Mouse (Mus musculus): ENCODE data around the gene Tmprss9. TPM values are rescaled to one million over a fixed set of nuclear protein-coding genes. Genes with fewer than 3 reads are reported as not detected.

Gene Tmprss9
- polyA plus RNA-seq, 1 experiment, result 0.12 TPM

DNA sequence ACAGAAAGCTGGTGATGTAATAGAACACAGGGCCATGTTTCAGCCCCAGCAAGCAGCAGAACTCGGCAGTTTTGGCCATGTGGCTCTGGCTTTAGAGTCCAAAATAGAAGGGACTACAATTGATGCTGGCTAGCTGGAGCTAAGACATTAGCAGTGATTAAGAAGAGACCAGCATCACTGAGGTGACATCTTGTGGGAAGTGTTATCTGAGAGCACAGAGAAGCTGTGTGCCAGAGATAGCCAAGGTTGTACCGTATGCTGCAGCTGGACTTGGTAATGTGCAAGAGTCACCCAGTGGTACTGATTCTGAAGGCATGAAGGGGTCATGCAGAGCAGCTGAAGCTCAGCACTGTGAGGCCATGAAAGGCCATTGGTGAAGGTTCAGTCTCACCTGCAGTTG lies 43.6 kb downstream of the Tmprss9 start:
- no peak for DNase-seq (ENCODE audit: low read depth)

- no peak for DNase-seq (ENCODE audit: low read depth)
Measured at GRCm38 (mm10) chr10:80915736-80916135, 44.1 kb downstream of the Tmprss9 start.

DNA sequence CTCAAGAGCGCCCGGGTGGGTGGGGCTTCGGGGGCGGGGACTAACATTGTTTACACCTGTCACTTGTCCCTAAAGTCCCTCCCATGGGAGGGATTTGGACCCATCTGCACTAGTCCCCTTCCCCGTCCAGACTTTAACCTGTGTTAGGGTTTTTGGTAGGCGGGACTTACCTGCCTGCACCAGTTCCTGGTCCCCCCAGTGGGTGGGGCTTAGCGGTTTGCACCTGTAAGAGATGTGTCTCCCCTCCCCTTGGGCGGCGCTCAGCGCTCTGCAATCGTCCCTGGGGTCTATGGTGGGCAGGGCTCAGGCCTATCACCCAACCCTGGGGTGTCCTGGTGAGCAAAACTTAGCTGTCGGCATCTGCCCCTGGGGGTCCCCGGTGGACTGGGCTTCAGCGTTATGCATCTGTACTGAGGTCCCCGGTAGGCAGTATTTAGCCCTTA lies 45.7 kb downstream of the Tmprss9 start:
- no peak for DNase-seq (ENCODE audit: low read depth)

- DNase-seq (ENCODE audit: low read depth), result no peak
Measured at GRCm38 (mm10) chr10:80917779-80918434, 46.3 kb downstream of the Tmprss9 start, which contains the start of gene Lmnb2. Gene Lmnb2, minus strand, starts transcription at chr10:80918245.

DNA sequence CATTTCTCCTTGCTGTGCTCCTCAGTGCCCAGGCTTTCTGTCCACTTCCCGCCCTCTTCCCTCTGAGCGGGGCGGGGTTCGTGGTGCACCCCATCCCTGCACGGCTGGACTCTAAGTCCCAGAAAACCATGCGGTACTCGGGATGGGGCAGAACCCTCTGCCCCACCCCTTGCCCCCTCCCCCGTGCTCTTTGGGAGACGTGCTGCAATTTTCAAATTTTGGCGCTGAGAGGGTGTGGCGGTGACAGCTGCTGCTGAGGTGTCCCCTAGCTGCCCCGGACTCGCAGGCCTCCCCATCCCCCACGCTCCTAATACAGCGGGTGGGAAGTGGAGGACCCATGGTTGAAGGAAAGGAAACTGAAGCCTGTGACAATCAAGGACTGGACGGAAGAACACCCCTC lies 50.3 kb downstream of the Tmprss9 start:
- no peak for DNase-seq (ENCODE audit: low read depth)

GRCm38 (mm10) chr10:80925472-80925871 lies 53.8 kb downstream of the Tmprss9 start:
- no peak for DNase-seq (ENCODE audit: low read depth)

- no peak for DNase-seq (ENCODE audit: low read depth)
Measured at GRCm38 (mm10) chr10:80928586-80929298, 57.1 kb downstream of the Tmprss9 start.

- DNase-seq (ENCODE audit: low read depth), result no peak
Measured at GRCm38 (mm10) chr10:80929299-80930226, 57.9 kb downstream of the Tmprss9 start, which contains the start of gene Gadd45b. Gene Gadd45b, plus strand, starts transcription at chr10:80930073.

DNA sequence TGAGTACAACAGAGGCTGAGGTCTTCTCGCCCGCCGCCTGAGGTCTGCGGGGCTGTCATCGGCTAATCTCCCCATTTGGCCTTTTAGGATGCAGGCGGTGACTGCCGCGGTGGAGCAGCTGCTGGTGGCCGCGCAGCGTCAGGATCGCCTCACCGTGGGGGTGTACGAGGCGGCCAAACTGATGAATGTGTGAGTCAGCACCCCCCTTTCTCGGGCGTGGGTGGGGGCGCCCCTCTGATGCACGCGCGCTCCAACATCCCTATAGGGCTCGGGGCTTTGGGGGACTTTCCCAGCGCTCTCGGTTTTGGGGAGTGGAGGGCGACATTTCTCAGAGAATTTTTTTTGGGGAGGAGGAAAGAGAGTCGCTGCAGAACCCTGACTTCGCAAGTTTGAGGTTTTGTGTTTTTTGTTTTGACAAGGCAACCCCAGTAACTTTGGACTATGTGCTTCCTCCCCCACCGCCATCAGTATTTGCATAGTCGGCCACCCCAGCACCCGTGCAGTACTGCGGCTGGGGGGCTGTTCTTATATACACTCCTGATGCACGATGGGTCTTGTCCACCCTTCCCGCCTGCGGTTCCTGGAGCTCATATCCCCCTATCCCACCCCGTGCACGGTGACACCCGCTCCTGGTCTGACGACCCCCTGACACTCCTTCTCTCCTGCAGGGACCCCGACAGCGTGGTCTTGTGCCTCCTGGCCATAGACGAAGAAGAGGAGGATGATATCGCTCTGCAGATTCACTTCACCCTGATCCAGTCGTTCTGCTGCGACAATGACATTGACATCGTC lies 58.9 kb downstream of the Tmprss9 start:
- no peak for DNase-seq (ENCODE audit: low read depth)

GRCm38 (mm10) chr10:80931153-80931671 lies 59.6 kb downstream of the Tmprss9 start:
- no peak for DNase-seq (ENCODE audit: low read depth)

DNA sequence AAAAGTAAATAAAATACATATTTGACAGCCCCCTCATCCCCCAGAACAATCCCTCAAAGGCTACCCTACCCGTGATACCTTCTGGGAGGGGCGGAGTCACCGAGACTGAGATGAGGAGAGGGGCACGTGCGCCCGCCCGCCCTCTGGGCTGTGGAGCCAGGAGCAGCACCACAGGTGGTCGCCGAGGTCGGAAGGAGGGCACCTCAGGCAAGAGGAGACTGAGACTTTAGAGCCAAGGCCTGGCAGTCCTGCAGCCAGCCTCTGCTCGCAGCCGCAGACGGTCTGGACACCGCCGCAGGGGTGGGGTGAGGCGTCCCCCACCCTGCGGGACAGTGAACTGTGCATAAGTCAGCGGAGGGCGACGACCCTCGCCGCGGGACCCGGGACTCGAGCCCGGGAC lies 60.0 kb downstream of the Tmprss9 start:
- no peak for DNase-seq (ENCODE audit: low read depth)

DNA sequence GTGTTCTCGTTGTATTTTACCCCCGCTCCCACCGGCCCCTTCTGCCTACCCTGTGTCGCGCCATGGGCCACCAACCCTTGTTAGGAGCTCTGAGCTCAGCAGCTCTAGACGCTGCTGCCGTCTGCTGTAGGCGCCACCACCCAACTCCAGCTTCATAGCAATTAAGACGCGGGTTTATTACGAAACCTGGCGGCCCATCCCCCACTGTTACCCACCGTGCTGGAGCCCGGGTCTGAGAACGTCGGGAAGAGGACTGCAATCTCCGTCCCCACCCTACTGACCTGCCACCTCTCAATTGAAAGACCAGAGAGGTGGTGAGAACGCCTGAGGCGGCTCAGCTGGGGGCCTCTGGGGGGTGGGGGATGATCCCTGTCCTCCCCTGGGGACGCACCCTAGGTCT lies 60.6 kb downstream of the Tmprss9 start:
- no peak for DNase-seq (ENCODE audit: low read depth)

DNA sequence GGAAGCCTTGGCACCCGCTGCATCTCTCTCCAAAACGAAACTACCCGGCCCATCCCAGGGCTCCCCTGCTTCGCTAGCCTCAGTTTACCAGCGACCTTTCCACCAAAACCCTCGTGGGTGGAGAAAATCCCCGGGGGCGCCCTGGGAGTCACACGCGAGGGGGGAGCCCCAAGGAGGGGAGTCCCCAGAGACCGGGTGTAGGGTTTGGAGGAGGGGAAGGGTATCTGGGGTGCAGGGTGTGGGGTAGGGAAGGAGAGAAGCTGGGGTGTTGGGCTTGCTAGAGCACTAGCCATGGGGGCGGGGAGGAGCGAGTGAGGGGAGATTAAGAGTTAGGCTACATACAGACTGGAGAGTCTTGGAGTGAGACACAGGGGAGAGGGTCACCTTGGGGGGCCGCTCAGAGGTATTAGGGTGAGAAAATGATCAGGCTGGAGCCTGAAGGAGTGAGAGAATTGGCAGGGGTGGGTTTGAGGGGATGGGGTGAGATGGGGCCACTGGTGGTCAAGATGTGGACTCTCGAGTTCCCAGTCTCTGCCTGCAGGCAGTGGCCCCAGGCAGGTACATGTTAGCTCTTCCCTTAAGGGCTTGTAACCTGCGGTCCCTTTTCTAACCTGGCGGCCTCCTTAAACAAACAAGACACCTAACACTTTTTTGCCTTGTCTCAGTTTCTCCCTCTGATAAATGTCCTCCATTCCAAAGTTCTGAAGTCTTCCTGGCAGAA lies 61.2 kb downstream of the Tmprss9 start:
- no peak for DNase-seq (ENCODE audit: low read depth)

GRCm38 (mm10) chr10:80933421-80933979 lies 61.9 kb downstream of the Tmprss9 start:
- DNase-seq (ENCODE audit: low read depth), result no peak

GRCm38 (mm10) chr10:80934136-80934985 lies 62.7 kb downstream of the Tmprss9 start:
- DNase-seq (ENCODE audit: low read depth), result no peak

DNA sequence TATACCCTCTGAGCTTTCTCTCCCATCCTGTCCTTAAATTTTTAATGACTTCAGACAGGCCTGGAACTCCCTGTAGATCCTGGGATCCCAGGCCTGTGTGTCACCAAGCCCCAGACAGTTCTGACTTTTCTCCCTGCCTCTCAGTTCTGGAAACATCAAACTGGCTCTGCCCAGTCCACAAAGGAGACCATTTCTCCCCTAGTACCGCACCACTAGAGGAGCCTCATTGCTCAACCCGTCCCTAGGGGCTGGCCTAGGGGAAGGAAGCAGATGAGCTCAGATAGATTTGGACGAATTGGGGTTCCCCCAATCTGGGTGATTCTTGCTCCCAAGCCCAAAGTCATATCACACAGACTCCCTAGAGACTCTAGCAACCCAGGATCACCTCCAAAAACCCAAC lies 63.6 kb downstream of the Tmprss9 start:
- DNase-seq (ENCODE audit: low read depth), result no peak

DNA sequence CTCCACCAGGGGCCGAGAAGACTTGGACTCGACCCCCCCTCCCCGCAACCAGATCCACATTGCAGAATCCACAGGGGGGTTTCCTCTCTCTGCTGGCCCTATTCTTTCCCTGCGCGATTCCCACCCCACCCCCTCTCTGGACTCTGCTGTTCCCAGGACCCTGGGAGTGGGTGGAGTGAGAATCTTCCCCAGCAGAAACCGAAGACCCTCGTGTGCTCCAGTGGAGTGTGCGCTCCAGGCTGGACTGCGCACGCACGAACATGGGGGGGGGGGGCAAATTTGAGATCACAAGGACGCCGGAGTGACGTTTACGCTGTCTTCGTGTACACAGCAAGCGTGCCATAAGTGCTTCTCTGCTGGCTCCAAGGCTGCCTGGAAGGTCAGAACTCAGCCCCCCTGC lies 64.0 kb downstream of the Tmprss9 start:
- DNase-seq (ENCODE audit: low read depth), result no peak

- no peak for DNase-seq (ENCODE audit: low read depth)
Measured at GRCm38 (mm10) chr10:80936135-80936809, 64.6 kb downstream of the Tmprss9 start.

GRCm38 (mm10) chr10:80936810-80937164 lies 65.1 kb downstream of the Tmprss9 start:
- DNase-seq (ENCODE audit: low read depth), result no peak

All from gonadal fat pad, adult 2 months (tissue).